Mouse (Mus musculus): ENCODE data around the gene Fam129b. TPM values are rescaled to one million over a fixed set of nuclear protein-coding genes. Genes with fewer than 3 reads are reported as not detected.

The Fam129b gene
- polyA plus RNA-seq, 1 experiment from 2014 or later = 25.3 TPM

DNA sequence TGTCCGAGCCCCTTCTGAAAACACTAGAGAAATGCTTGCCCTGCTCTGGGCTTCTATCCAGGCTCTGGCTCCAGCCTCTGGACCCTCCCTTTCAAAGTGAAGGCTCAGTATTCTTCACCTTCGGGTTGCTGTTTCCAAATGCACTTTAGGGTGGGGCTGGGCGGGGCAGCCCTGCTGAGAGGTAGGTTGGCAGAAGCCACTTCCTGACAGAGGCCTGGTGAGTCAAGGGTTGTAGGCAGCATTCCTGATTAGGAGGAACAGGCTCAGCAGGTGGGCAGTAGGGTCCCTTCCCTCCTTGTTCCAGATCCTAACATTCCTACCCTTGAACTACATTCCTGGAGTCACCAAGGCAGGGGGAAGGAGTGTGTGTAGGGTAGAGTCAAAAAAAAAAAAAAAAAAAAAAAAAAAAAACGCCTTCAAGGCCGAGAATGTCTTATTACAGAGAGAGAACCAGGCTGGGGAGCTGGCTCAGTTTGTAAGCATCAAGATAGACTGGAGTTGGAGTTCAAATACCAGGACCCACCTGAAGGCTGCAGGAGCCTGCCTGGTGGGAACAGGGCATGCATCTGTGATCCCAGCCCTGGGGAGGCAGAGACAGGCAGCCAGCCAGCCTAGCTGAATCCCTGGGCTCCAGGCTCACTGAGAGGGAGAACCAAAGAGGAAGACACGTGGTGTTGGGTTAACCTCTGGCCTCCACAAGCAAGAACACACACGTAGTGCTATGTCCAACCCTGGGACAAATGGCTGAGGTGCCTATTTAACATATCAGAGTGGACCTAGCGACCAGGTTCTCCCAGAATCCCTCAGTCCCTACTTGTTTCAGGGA is 5.4 kb upstream of the Fam129b start:
- WGBS = 59% methylated on average over 8 of the region's 8 CpGs
- Histone ChIP-seq H3K36me3 (ENCODE audit: control insufficient read depth, insufficient read depth, low read length) (no peaks in the 10 kb centered on the region), H3K4me1 (ENCODE audit: control insufficient read depth, insufficient read depth, low read length) (peaks cover 12% of the 10 kb centered on the region), H3K9ac (ENCODE audit: low read depth, low read length) (no peak overlapping the region), H3K4me3 (ENCODE audit: low read depth, low read length) (no peak overlapping the region), H3K4me2 (ENCODE audit: low read length) (no peak overlapping the region), H3K27ac (ENCODE audit: low read length) (no peak overlapping the region), H3K9me3 (replicated peaks; ENCODE audit: control insufficient read depth, low read length, poor library complexity, severe bottlenecking) (no peaks in the 10 kb centered on the region), H3K27me3 (ENCODE audit: control insufficient read depth, insufficient read depth, low read depth, low read length) (no peaks in the 10 kb centered on the region)
- no peak for ATAC-seq

DNA sequence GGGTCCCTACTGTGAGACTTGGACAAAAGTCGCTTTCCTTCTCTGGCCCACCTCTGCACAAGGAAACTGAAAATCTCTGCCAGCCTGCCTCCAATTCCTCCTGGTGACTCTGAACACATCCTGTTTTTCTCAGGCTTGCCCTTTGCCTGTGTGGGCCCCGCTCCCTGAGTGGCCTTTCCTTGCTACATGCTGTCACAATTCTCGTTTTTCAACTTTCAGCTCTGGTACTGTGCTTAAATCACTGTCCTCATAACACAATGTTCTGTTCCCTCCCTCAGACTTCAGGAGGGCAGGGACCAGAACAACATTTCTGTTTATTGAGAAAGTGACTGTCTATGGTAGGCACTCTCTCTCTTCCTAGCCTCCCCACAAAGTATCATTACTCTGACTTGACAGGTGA is 1.8 kb upstream of the Fam129b start:
- H3K9me3 ChIP-seq (replicated peaks; ENCODE audit: control insufficient read depth, low read length, poor library complexity, severe bottlenecking) = no peaks in the 10 kb centered on the region
- no peak for ATAC-seq
- H3K27me3 ChIP-seq (ENCODE audit: control insufficient read depth, insufficient read depth, low read depth, low read length) = no peaks in the 10 kb centered on the region
- H3K4me3 ChIP-seq (ENCODE audit: low read depth, low read length) = no peak overlapping the region
- H3K9ac ChIP-seq (ENCODE audit: low read depth, low read length) = no peak overlapping the region
- peak overlapping the region; percentile 96; the same call in 1 of the 2 replicates for H3K27ac ChIP-seq (ENCODE audit: low read length)
- H3K4me2 ChIP-seq (ENCODE audit: low read length) = peak overlapping the region; percentile 96; the same call in 1 of the 2 replicates
- H3K36me3 ChIP-seq (ENCODE audit: control insufficient read depth, insufficient read depth, low read length) = no peaks in the 10 kb centered on the region
- WGBS = 85% methylated on average over 3 of the region's 3 CpGs
- H3K4me1 ChIP-seq (ENCODE audit: control insufficient read depth, insufficient read depth, low read length) = peaks cover 35% of the 10 kb centered on the region

DNA sequence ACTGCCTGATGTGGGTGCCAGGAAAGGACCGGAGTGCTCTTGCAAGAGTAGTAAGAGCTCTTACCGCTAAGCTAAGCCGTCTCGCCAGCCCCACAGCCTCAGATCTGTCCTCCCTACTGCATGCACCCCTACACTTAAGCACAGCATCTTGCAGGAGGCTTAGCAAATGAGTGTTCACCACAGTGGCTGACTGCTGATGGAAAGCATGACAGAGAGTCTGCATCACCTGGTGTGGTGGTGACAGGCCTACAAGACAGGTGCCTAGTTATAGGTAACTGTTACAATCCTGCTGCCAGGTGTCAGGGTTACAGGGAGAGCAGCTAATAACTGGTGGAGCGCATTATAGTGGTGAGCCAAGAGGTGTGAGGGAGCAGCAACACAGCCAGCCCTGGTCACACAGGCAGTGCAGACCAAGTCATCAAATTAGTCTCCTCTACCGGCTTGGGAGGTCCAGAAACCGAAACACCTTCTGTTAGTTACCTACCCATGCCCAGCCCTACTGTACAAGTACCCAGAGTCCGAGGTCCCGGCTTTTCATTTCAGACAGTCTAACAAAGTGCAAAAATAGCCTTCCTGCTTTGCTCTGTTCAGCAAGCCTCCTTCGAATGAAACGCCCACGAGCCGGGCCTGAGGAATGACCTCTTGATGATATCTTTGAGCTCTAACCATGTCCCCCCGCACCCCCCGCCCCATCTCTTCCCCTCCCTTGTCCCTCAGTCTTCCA is 801 bp upstream of the Fam129b start:
- 7% methylated on average over 15 of the region's 15 CpGs for WGBS
- peak overlapping the region; percentile 96 for H3K4me2 ChIP-seq (ENCODE audit: low read length)
- H3K27me3 ChIP-seq (ENCODE audit: control insufficient read depth, insufficient read depth, low read depth, low read length) = no peaks in the 10 kb centered on the region
- H3K27ac ChIP-seq (ENCODE audit: low read length) = peak overlapping the region; percentile 96
- peak overlapping the region; percentile 89 for H3K4me3 ChIP-seq (ENCODE audit: low read depth, low read length)
- peak overlapping the region; percentile 99 for H3K9ac ChIP-seq (ENCODE audit: low read depth, low read length)
- peak; percentile 23 for ATAC-seq
- no peaks in the 10 kb centered on the region for H3K9me3 ChIP-seq (replicated peaks; ENCODE audit: control insufficient read depth, low read length, poor library complexity, severe bottlenecking)
- no peaks in the 10 kb centered on the region for H3K36me3 ChIP-seq (ENCODE audit: control insufficient read depth, insufficient read depth, low read length)
- peaks cover 45% of the 10 kb centered on the region for H3K4me1 ChIP-seq (ENCODE audit: control insufficient read depth, insufficient read depth, low read length)

DNA sequence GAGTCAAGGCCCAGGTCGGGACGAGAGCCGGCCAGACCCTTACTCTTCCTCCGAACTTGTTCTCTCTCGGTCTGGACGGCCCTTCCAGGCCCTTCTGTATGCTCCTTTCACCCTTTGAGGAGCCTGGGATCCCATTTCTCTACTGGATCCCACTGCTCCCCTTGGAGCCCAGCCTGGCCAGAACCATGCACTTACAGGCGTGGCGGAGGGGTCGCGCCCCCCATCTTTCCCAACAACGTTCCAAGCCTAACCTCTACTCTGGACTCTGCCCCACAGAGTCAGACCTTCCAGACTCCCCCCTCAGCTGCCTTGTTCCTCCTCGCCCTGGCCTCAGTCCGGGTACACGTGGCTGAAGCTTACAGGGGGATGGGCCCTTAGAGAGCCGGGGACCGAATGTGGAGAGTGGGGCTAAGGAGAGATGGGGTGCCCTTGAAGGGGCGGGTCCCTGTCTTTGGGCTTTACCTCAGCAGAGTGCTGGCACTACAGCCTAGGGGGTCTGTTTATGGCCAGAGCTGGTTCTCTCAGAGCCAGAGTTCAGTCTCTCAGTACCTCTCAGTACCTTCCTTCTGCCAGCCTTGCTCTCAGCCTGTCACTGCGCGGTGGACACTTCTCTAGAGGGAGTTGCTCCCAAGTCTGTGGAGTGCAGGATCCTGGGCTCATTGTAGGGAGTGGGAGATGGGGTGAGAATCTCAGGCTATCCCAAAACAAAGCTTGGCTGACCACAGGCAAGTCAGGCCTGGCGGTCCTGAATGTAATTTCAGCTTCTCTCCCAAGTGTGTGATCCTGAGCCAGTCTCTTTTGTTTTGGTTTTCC is 782 bp downstream of the Fam129b start:
- H3K27me3 ChIP-seq (ENCODE audit: control insufficient read depth, insufficient read depth, low read depth, low read length) = no peaks in the 10 kb centered on the region
- H3K9me3 ChIP-seq (replicated peaks; ENCODE audit: control insufficient read depth, low read length, poor library complexity, severe bottlenecking) = no peaks in the 10 kb centered on the region
- WGBS = 2% methylated on average over 20 of the region's 20 CpGs
- H3K27ac ChIP-seq (ENCODE audit: low read length) = peak overlapping the region; percentile 96
- peak overlapping the region; percentile 89 for H3K4me3 ChIP-seq (ENCODE audit: low read depth, low read length)
- H3K4me1 ChIP-seq (ENCODE audit: control insufficient read depth, insufficient read depth, low read length) = peaks cover 60% of the 10 kb centered on the region
- H3K4me2 ChIP-seq (ENCODE audit: low read length) = peak overlapping the region; percentile 96
- peak; percentile 58 for ATAC-seq
- peak overlapping the region; percentile 99 for H3K9ac ChIP-seq (ENCODE audit: low read depth, low read length)
- no peaks in the 10 kb centered on the region for H3K36me3 ChIP-seq (ENCODE audit: control insufficient read depth, insufficient read depth, low read length)

DNA sequence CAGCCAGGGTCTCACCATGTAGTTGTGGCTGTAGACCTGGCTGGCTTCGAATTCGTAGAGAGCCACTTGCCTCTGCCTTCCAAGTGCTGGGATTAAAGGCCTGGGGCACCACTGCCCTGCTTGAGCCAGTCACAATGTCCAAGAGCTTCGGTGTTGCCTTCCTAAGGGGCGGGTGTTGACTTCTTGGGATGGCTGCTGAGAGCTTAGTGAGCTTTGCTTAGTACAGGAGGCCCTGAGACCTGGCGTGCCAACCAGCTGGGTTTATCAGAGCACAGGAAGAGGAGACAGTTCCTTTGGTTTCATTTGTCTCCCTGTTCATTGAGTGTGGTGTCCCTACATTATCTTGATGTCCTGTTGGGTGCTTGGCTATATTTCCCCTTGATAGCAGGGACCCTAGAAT is 1.4 kb downstream of the Fam129b start:
- peak overlapping the region; percentile 96; the same call in 1 of the 2 replicates for H3K27ac ChIP-seq (ENCODE audit: low read length)
- peak overlapping the region; percentile 96 for H3K4me2 ChIP-seq (ENCODE audit: low read length)
- peaks cover 63% of the 10 kb centered on the region for H3K4me1 ChIP-seq (ENCODE audit: control insufficient read depth, insufficient read depth, low read length)
- H3K9ac ChIP-seq (ENCODE audit: low read depth, low read length) = peak overlapping the region; percentile 99
- no peak for ATAC-seq
- H3K9me3 ChIP-seq (replicated peaks; ENCODE audit: control insufficient read depth, low read length, poor library complexity, severe bottlenecking) = no peaks in the 10 kb centered on the region
- H3K4me3 ChIP-seq (ENCODE audit: low read depth, low read length) = peak overlapping the region; percentile 89
- no peaks in the 10 kb centered on the region for H3K27me3 ChIP-seq (ENCODE audit: control insufficient read depth, insufficient read depth, low read depth, low read length)
- WGBS = 34% methylated on average over 5 of the region's 5 CpGs
- no peaks in the 10 kb centered on the region for H3K36me3 ChIP-seq (ENCODE audit: control insufficient read depth, insufficient read depth, low read length)

DNA sequence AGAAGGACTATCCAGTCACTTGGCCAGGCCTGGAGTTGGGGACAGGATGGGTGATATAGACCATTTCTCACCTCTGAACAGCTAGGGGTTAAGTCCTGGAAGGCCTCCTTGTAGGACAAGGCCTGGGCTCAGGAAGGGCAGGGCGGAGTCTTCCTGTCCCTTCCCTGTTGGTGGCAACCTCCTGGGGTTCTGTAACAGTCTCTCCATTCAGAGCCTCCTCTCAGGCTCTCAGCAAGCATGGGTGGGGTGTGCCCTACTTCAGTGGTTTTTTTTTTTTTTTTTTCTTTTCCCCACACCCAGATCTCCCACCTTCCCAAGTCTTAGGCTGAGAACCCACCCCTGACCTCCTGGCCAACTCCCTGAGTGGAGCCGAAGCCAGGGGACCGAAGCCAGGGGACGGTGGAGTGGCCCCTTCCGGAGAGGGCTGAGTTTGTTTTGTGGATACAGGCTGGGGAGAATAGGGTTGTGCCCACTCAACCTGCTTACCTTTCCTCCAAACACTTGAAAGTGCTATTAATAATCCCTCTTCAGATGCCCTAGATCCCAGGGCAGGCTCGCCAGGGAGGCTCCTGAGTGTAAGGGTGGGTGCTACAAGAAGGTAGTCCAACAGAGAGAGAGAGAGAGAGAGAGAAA is 2.0 kb downstream of the Fam129b start:
- H3K4me2 ChIP-seq (ENCODE audit: low read length) = peak overlapping the region; percentile 96
- H3K9ac ChIP-seq (ENCODE audit: low read depth, low read length) = peak overlapping the region; percentile 99
- 70% methylated on average over 6 of the region's 6 CpGs for WGBS
- no peak overlapping the region for H3K27ac ChIP-seq (ENCODE audit: low read length)
- H3K27me3 ChIP-seq (ENCODE audit: control insufficient read depth, insufficient read depth, low read depth, low read length) = no peaks in the 10 kb centered on the region
- ATAC-seq = no peak
- no peaks in the 10 kb centered on the region for H3K36me3 ChIP-seq (ENCODE audit: control insufficient read depth, insufficient read depth, low read length)
- H3K4me1 ChIP-seq (ENCODE audit: control insufficient read depth, insufficient read depth, low read length) = peaks cover 67% of the 10 kb centered on the region
- no peaks in the 10 kb centered on the region for H3K9me3 ChIP-seq (replicated peaks; ENCODE audit: control insufficient read depth, low read length, poor library complexity, severe bottlenecking)
- H3K4me3 ChIP-seq (ENCODE audit: low read depth, low read length) = peak overlapping the region; percentile 89

DNA sequence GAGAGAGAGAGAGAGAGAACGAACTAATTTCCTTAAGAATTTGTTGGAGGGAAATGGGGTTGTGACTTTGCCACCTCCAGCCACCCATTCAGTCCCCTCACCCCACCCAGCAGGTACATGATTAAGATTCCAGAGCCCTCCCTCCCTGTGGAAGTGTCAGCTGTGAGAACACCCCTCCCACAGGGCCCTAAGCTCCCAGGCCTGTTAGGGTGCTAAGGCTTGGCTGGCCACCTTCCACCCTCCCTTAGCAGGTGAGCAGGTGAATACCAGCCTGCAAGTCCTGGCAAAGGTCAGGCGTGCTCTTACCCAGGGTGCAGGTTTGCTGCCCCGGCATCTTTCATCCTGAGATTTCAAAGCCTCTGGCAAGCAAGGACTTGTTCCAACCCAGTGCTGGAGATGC is 2.5 kb downstream of the Fam129b start:
- peak overlapping the region; percentile 89; the same call in 1 of the 2 replicates for H3K4me3 ChIP-seq (ENCODE audit: low read depth, low read length)
- peak overlapping the region; percentile 99 for H3K9ac ChIP-seq (ENCODE audit: low read depth, low read length)
- no peaks in the 10 kb centered on the region for H3K36me3 ChIP-seq (ENCODE audit: control insufficient read depth, insufficient read depth, low read length)
- no peaks in the 10 kb centered on the region for H3K27me3 ChIP-seq (ENCODE audit: control insufficient read depth, insufficient read depth, low read depth, low read length)
- no peaks in the 10 kb centered on the region for H3K9me3 ChIP-seq (replicated peaks; ENCODE audit: control insufficient read depth, low read length, poor library complexity, severe bottlenecking)
- ATAC-seq = no peak
- WGBS = 62% methylated on average over 3 of the region's 3 CpGs
- no peak overlapping the region for H3K27ac ChIP-seq (ENCODE audit: low read length)
- peaks cover 67% of the 10 kb centered on the region for H3K4me1 ChIP-seq (ENCODE audit: control insufficient read depth, insufficient read depth, low read length)
- H3K4me2 ChIP-seq (ENCODE audit: low read length) = peak overlapping the region; percentile 96

DNA sequence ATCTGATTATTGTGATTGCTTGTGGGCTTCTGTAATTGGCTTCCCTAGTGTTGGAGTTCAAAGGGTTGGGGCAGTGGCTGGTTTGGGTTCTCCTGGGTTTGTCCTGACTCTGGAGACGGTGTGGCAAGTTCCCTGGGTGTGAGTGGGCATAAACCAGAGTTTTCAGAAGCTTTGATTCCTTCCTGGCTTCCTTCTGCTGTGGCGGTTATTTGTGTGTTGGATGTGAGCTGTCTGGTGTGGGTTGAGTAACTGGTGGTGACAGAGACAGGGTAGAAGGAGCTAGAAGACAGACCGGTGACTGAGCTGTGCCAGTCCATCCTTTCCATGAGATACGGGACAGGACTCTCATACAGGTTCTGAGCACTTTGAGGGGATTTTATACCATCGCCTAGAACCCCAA is 3.7 kb downstream of the Fam129b start:
- Histone ChIP-seq H3K9ac (ENCODE audit: low read depth, low read length) (peak overlapping the region; percentile 20; the same call in 1 of the 2 replicates), H3K4me3 (ENCODE audit: low read depth, low read length) (no peak overlapping the region), H3K27me3 (ENCODE audit: control insufficient read depth, insufficient read depth, low read depth, low read length) (no peaks in the 10 kb centered on the region), H3K36me3 (ENCODE audit: control insufficient read depth, insufficient read depth, low read length) (no peaks in the 10 kb centered on the region), H3K9me3 (replicated peaks; ENCODE audit: control insufficient read depth, low read length, poor library complexity, severe bottlenecking) (no peaks in the 10 kb centered on the region), H3K4me2 (ENCODE audit: low read length) (peak overlapping the region; percentile 6; the same call in 1 of the 2 replicates), H3K4me1 (ENCODE audit: control insufficient read depth, insufficient read depth, low read length) (peaks cover 59% of the 10 kb centered on the region), H3K27ac (ENCODE audit: low read length) (no peak overlapping the region)
- 91% methylated on average over 5 of the region's 5 CpGs for WGBS
- ATAC-seq = no peak
